Comparison of ENCODE assay signal across 15 mouse cellular contexts in genomic region chr10:117896911-117897643, GRCm38 (mm10). TPM values are rescaled to one million over a fixed set of nuclear protein-coding genes. Genes with fewer than 3 reads are reported as not detected.
DNase-seq lines count a peak whose midpoint lies in the region.
"Had no signal": no experiment of that assay in that cellular context is flagged by ENCODE, and none has a peak within 500 bp of the region (broad histone marks: within the 10 kb centered on the region; RNA-seq: fewer than 3 reads in every experiment).

No protein-coding gene starts in this region.

- intact Hi-C loops in gastrocnemius, postnatal 14 days (cut with DNase I; ENCODE audit: low total_unique reads), result no loop called here
- intact Hi-C loops in heart, postnatal 36 days (cut with DNase I), result no loop called here

- H3K36me3 ChIP-seq in embryonic facial prominence, embryonic 10.5 days (replicated peaks), result no peaks in the 10 kb centered on the region
- H3K36me3 ChIP-seq: embryonic facial prominence, embryonic 15.5 days; limb, embryonic 15.5 days; midbrain, embryonic 13.5 days had no signal

- 68% methylated on average over 12 of the region's 12 CpGs for WGBS in embryonic facial prominence, embryonic 10.5 days

- peak; percentile 43 for DNase-seq in gastrocnemius, adult 18-20 months (ENCODE audit: low spot score)
- DNase-seq in gastrocnemius, postnatal 14 days, result no peak
- no peak for DNase-seq in embryonic facial prominence, embryonic 10.5 days (ENCODE audit: low spot score)
- DNase-seq in heart, postnatal 36 days, result peak; percentile 28 to 32
- peak; percentile 39 to 63 for DNase-seq in kidney, postnatal 25 days
- DNase-seq in layer of hippocampus, postnatal 36 days, result no peak
- DNase-seq in retina, postnatal 1 day, result no peak
- no peak for DNase-seq in thymus, postnatal 36 days
- DNase-seq: adrenal gland, adult 2 months; cerebellum, postnatal 10 days; forebrain, postnatal 0 days; thymus, adult 18-20 months had no signal

- H3K9me3 ChIP-seq in embryonic facial prominence, embryonic 10.5 days, result no peaks in the 10 kb centered on the region
- H3K9me3 ChIP-seq: embryonic facial prominence, embryonic 15.5 days; limb, embryonic 15.5 days; midbrain, embryonic 13.5 days had no signal

- H3K27ac ChIP-seq in embryonic facial prominence, embryonic 10.5 days (replicated peaks), result peak overlapping the region; percentile 35; the same call in 1 of the 2 replicates
- H3K27ac ChIP-seq: embryonic facial prominence, embryonic 15.5 days; limb, embryonic 15.5 days; midbrain, embryonic 13.5 days had no signal

- H3K4me1 ChIP-seq in embryonic facial prominence, embryonic 10.5 days, result peaks cover 22% of the 10 kb centered on the region
- H3K4me1 ChIP-seq: midbrain, embryonic 13.5 days had no signal

- no peaks in the 10 kb centered on the region for H3K27me3 ChIP-seq in embryonic facial prominence, embryonic 10.5 days (replicated peaks; ENCODE audit: low read depth, poor library complexity, severe bottlenecking)
- H3K27me3 ChIP-seq: embryonic facial prominence, embryonic 15.5 days; limb, embryonic 15.5 days; midbrain, embryonic 13.5 days had no signal

- H3K4me3 ChIP-seq in embryonic facial prominence, embryonic 10.5 days, result no peak overlapping the region
- H3K4me3 ChIP-seq: embryonic facial prominence, embryonic 15.5 days; limb, embryonic 15.5 days; midbrain, embryonic 13.5 days had no signal

RNA-seq across cellular contexts. Expression of gene Rap1b, which starts 51.2 kb away (rescaled TPM):
- 10 to 100 TPM; 18.7 to 24.9 TPM for total RNA-seq in gastrocnemius, adult 18-20 months (2021)
- 10 to 100 TPM; 29.5 to 36.0 TPM for total RNA-seq in gastrocnemius, postnatal 14 days (2021)
- polyA plus RNA-seq in embryonic facial prominence, embryonic 10.5 days (2016; fragmentation: Nextera tagmentation; extraction: Ambion mirVana), result 125 and 135 TPM in 2 replicates
- total RNA-seq in heart, postnatal 36 days (2021), result 10 to 100 TPM; 50.7 to 63.9 TPM
- 10 to 100 TPM; 64.4 to 66.1 TPM for total RNA-seq in layer of hippocampus, postnatal 36 days (2021)

Comparison
In these comparisons a context has a peak if more than half of its experiments do, and no peak if none do; other contexts are left out.
1. DNase-seq: peak in gastrocnemius, adult 18-20 months (single experiment), heart, postnatal 36 days (2 of 2) and kidney, postnatal 25 days (2 of 2); none in gastrocnemius, postnatal 14 days (single experiment), embryonic facial prominence, embryonic 10.5 days (single experiment), layer of hippocampus, postnatal 36 days (0 of 2), retina, postnatal 1 day (single experiment) and thymus, postnatal 36 days (0 of 2).